Mouse (Mus musculus): ENCODE data around the gene Mettl23. TPM values are rescaled to one million over a fixed set of nuclear protein-coding genes. Genes with fewer than 3 reads are reported as not detected.

The Mettl23 gene
- polyA plus RNA-seq, 1 experiment from 2014 or later = 67.4 TPM

- Histone ChIP-seq H3K36me3 (ENCODE audit: control insufficient read depth, insufficient read depth, low read length) (no peaks in the 10 kb centered on the region), H3K27ac (ENCODE audit: low read depth, low read length) (no peak overlapping the region), H3K4me3 (ENCODE audit: low read depth, low read length) (no peak overlapping the region), H3K9me3 (ENCODE audit: control insufficient read depth, low read length) (no peaks in the 10 kb centered on the region), H3K4me1 (ENCODE audit: control insufficient read depth, insufficient read depth, low read length) (peaks cover 3% of the 10 kb centered on the region; the same call in 1 of the 2 replicates), H3K27me3 (ENCODE audit: control insufficient read depth, insufficient read depth, low read length) (no peaks in the 10 kb centered on the region), H3K4me2 (ENCODE audit: low read depth, low read length) (no peak overlapping the region), H3K9ac (replicated peaks; ENCODE audit: low read depth, low read length) (no peak overlapping the region)
- WGBS = 82% methylated on average over 5 of the region's 5 CpGs
- ATAC-seq (ENCODE audit: low read depth) = no peak
Measured at GRCm38 (mm10) chr11:116881440-116881839, 38.4 kb downstream of the Mettl23 start.

GRCm38 (mm10) chr11:116882446-116882845 lies 39.4 kb downstream of the Mettl23 start:
- Histone ChIP-seq H3K27me3 (ENCODE audit: control insufficient read depth, insufficient read depth, low read length) (no peaks in the 10 kb centered on the region), H3K4me2 (ENCODE audit: low read depth, low read length) (no peak overlapping the region), H3K36me3 (ENCODE audit: control insufficient read depth, insufficient read depth, low read length) (no peaks in the 10 kb centered on the region), H3K4me1 (ENCODE audit: control insufficient read depth, insufficient read depth, low read length) (peaks cover 3% of the 10 kb centered on the region; the same call in 1 of the 2 replicates), H3K4me3 (ENCODE audit: low read depth, low read length) (no peak overlapping the region), H3K27ac (ENCODE audit: low read depth, low read length) (no peak overlapping the region), H3K9me3 (ENCODE audit: control insufficient read depth, low read length) (no peaks in the 10 kb centered on the region), H3K9ac (replicated peaks; ENCODE audit: low read depth, low read length) (no peak overlapping the region)
- no peak for ATAC-seq (ENCODE audit: low read depth)
- WGBS = 85% methylated on average over 10 of the region's 10 CpGs

- H3K27ac ChIP-seq (ENCODE audit: low read depth, low read length) = no peak overlapping the region
- 85% methylated on average over 6 of the region's 6 CpGs for WGBS
- H3K9ac ChIP-seq (replicated peaks; ENCODE audit: low read depth, low read length) = no peak overlapping the region
Measured at GRCm38 (mm10) chr11:116884061-116884460, 41.0 kb downstream of the Mettl23 start.

GRCm38 (mm10) chr11:116885275-116886151 lies 42.4 kb downstream of the Mettl23 start:
- Histone ChIP-seq H3K27ac (ENCODE audit: low read depth, low read length) (no peak overlapping the region), H3K4me2 (ENCODE audit: low read depth, low read length) (peak overlapping the region; percentile 40), H3K9ac (replicated peaks; ENCODE audit: low read depth, low read length) (0 out of 2 replicates have a peak overlapping the region, but pooled peaks have one; percentile 11), H3K4me3 (ENCODE audit: low read depth, low read length) (no peak overlapping the region), H3K27me3 (ENCODE audit: control insufficient read depth, insufficient read depth, low read length) (no peaks in the 10 kb centered on the region), H3K36me3 (ENCODE audit: control insufficient read depth, insufficient read depth, low read length) (no peaks in the 10 kb centered on the region), H3K9me3 (ENCODE audit: control insufficient read depth, low read length) (no peaks in the 10 kb centered on the region), H3K4me1 (ENCODE audit: control insufficient read depth, insufficient read depth, low read length) (peaks cover 3% of the 10 kb centered on the region; the same call in 1 of the 2 replicates)
- peak; percentile 46; the same call in 1 of the 2 replicates for ATAC-seq (ENCODE audit: low read depth)
- WGBS = 4% methylated on average over 27 of the region's 28 CpGs

More at GRCm38 (mm10) chr11:116884061-116884460, 41.0 kb downstream of the Mettl23 start:
- H3K4me1 ChIP-seq (ENCODE audit: control insufficient read depth, insufficient read depth, low read length) = peaks cover 3% of the 10 kb centered on the region; the same call in 1 of the 2 replicates
- no peak for ATAC-seq (ENCODE audit: low read depth)
- H3K27me3 ChIP-seq (ENCODE audit: control insufficient read depth, insufficient read depth, low read length) = no peaks in the 10 kb centered on the region
- H3K4me2 ChIP-seq (ENCODE audit: low read depth, low read length) = no peak overlapping the region
- no peaks in the 10 kb centered on the region for H3K9me3 ChIP-seq (ENCODE audit: control insufficient read depth, low read length)
- H3K4me3 ChIP-seq (ENCODE audit: low read depth, low read length) = no peak overlapping the region
- H3K36me3 ChIP-seq (ENCODE audit: control insufficient read depth, insufficient read depth, low read length) = no peaks in the 10 kb centered on the region

- ATAC-seq (ENCODE audit: low read depth) = no peak
- no peak overlapping the region for H3K4me3 ChIP-seq (ENCODE audit: low read depth, low read length)
- H3K9me3 ChIP-seq (ENCODE audit: control insufficient read depth, low read length) = no peaks in the 10 kb centered on the region
- no peak overlapping the region for H3K4me2 ChIP-seq (ENCODE audit: low read depth, low read length)
- H3K9ac ChIP-seq (replicated peaks; ENCODE audit: low read depth, low read length) = no peak overlapping the region
- no peak overlapping the region for H3K27ac ChIP-seq (ENCODE audit: low read depth, low read length)
- 64% methylated on average over 5 of the region's 5 CpGs for WGBS
- H3K4me1 ChIP-seq (ENCODE audit: control insufficient read depth, insufficient read depth, low read length) = peaks cover 3% of the 10 kb centered on the region; the same call in 1 of the 2 replicates
- H3K36me3 ChIP-seq (ENCODE audit: control insufficient read depth, insufficient read depth, low read length) = no peaks in the 10 kb centered on the region
- no peaks in the 10 kb centered on the region for H3K27me3 ChIP-seq (ENCODE audit: control insufficient read depth, insufficient read depth, low read length)
Measured at GRCm38 (mm10) chr11:116887136-116887535, 44.1 kb downstream of the Mettl23 start.

- no peak for ATAC-seq (ENCODE audit: low read depth)
- H3K4me3 ChIP-seq (ENCODE audit: low read depth, low read length) = no peak overlapping the region
- H3K9me3 ChIP-seq (ENCODE audit: control insufficient read depth, low read length) = no peaks in the 10 kb centered on the region
- no peak overlapping the region for H3K9ac ChIP-seq (replicated peaks; ENCODE audit: low read depth, low read length)
- 49% methylated on average over 19 of the region's 19 CpGs for WGBS
- no peaks in the 10 kb centered on the region for H3K27me3 ChIP-seq (ENCODE audit: control insufficient read depth, insufficient read depth, low read length)
- no peaks in the 10 kb centered on the region for H3K36me3 ChIP-seq (ENCODE audit: control insufficient read depth, insufficient read depth, low read length)
- 0 out of 2 replicates have a peak, but pooled peaks cover 3% of the 10 kb centered on the region for H3K4me1 ChIP-seq (ENCODE audit: control insufficient read depth, insufficient read depth, low read length)
- H3K4me2 ChIP-seq (ENCODE audit: low read depth, low read length) = no peak overlapping the region
- no peak overlapping the region for H3K27ac ChIP-seq (ENCODE audit: low read depth, low read length)
Measured at GRCm38 (mm10) chr11:116893532-116894442, 50.7 kb downstream of the Mettl23 start.

- no peaks in the 10 kb centered on the region for H3K27me3 ChIP-seq (ENCODE audit: control insufficient read depth, insufficient read depth, low read length)
- H3K36me3 ChIP-seq (ENCODE audit: control insufficient read depth, insufficient read depth, low read length) = no peaks in the 10 kb centered on the region
- H3K4me2 ChIP-seq (ENCODE audit: low read depth, low read length) = no peak overlapping the region
- H3K27ac ChIP-seq (ENCODE audit: low read depth, low read length) = no peak overlapping the region
- 0 out of 2 replicates have a peak, but pooled peaks cover 3% of the 10 kb centered on the region for H3K4me1 ChIP-seq (ENCODE audit: control insufficient read depth, insufficient read depth, low read length)
- no peaks in the 10 kb centered on the region for H3K9me3 ChIP-seq (ENCODE audit: control insufficient read depth, low read length)
- WGBS = 64% methylated on average over 3 of the region's 3 CpGs
- ATAC-seq (ENCODE audit: low read depth) = no peak
- no peak overlapping the region for H3K4me3 ChIP-seq (ENCODE audit: low read depth, low read length)
- H3K9ac ChIP-seq (replicated peaks; ENCODE audit: low read depth, low read length) = no peak overlapping the region
Measured at GRCm38 (mm10) chr11:116895402-116895801, 52.3 kb downstream of the Mettl23 start.

- no peak overlapping the region for H3K4me3 ChIP-seq (ENCODE audit: low read depth, low read length)
- H3K4me1 ChIP-seq (ENCODE audit: control insufficient read depth, insufficient read depth, low read length) = no peaks in the 10 kb centered on the region
- no peaks in the 10 kb centered on the region for H3K27me3 ChIP-seq (ENCODE audit: control insufficient read depth, insufficient read depth, low read length)
- H3K4me2 ChIP-seq (ENCODE audit: low read depth, low read length) = no peak overlapping the region
- H3K36me3 ChIP-seq (ENCODE audit: control insufficient read depth, insufficient read depth, low read length) = no peaks in the 10 kb centered on the region
- no peaks in the 10 kb centered on the region for H3K9me3 ChIP-seq (ENCODE audit: control insufficient read depth, low read length)
- WGBS = 90% methylated on average over 12 of the region's 12 CpGs
- no peak overlapping the region for H3K9ac ChIP-seq (replicated peaks; ENCODE audit: low read depth, low read length)
- H3K27ac ChIP-seq (ENCODE audit: low read depth, low read length) = no peak overlapping the region
- ATAC-seq (ENCODE audit: low read depth) = no peak
Measured at GRCm38 (mm10) chr11:116899247-116899646, 56.2 kb downstream of the Mettl23 start.

Measured in neural tube, embryonic 14.5 days (tissue).